Mouse (Mus musculus): ENCODE data around the gene Ptcd2. TPM values are rescaled to one million over a fixed set of nuclear protein-coding genes. Genes with fewer than 3 reads are reported as not detected.

Ptcd2 gene
- total RNA-seq, 2 experiments from 2014 or later, result 29.5 to 30.7 TPM

GRCm38 (mm10) chr13:99307930-99308359 lies 36.6 kb downstream of the Ptcd2 start:
- DNase-seq (ENCODE audit: low spot score in 2 of 2), result no peak

GRCm38 (mm10) chr13:99306164-99306563 lies 38.3 kb downstream of the Ptcd2 start:
- no peak for DNase-seq (ENCODE audit: low spot score in 2 of 2)

- no peak for DNase-seq (ENCODE audit: low spot score in 2 of 2)
Measured at GRCm38 (mm10) chr13:99305186-99305585, 39.3 kb downstream of the Ptcd2 start.

- no peak for DNase-seq (ENCODE audit: low spot score in 2 of 2)
Measured at GRCm38 (mm10) chr13:99304365-99304764, 40.1 kb downstream of the Ptcd2 start.

GRCm38 (mm10) chr13:99303846-99304245 lies 40.7 kb downstream of the Ptcd2 start:
- DNase-seq (ENCODE audit: low spot score in 2 of 2), result peak; percentile 56 to 64

GRCm38 (mm10) chr13:99299921-99300320 lies 44.6 kb downstream of the Ptcd2 start:
- peak in 1 of 2 experiments; percentile 36 for DNase-seq (ENCODE audit: low spot score in 2 of 2)

- no peak for DNase-seq (ENCODE audit: low spot score in 2 of 2)
Measured at GRCm38 (mm10) chr13:99294176-99294575, 50.3 kb downstream of the Ptcd2 start.

GRCm38 (mm10) chr13:99290766-99291165 lies 53.7 kb downstream of the Ptcd2 start:
- DNase-seq (ENCODE audit: low spot score in 2 of 2), result no peak

- DNase-seq (ENCODE audit: low spot score in 2 of 2), result no peak
Measured at GRCm38 (mm10) chr13:99287786-99288185, 56.7 kb downstream of the Ptcd2 start.

GRCm38 (mm10) chr13:99287207-99287606 lies 57.3 kb downstream of the Ptcd2 start:
- DNase-seq (ENCODE audit: low spot score in 2 of 2), result no peak

GRCm38 (mm10) chr13:99285241-99285640 lies 59.3 kb downstream of the Ptcd2 start:
- no peak for DNase-seq (ENCODE audit: low spot score in 2 of 2)

- DNase-seq (ENCODE audit: low spot score in 2 of 2), result peak; percentile 31 to 39
Measured at GRCm38 (mm10) chr13:99284400-99285160, 59.9 kb downstream of the Ptcd2 start.

- DNase-seq (ENCODE audit: low spot score in 2 of 2), result no peak
Measured at GRCm38 (mm10) chr13:99283916-99284315, 60.6 kb downstream of the Ptcd2 start.

GRCm38 (mm10) chr13:99282961-99283360 lies 61.5 kb downstream of the Ptcd2 start:
- DNase-seq (ENCODE audit: low spot score in 2 of 2), result no peak

GRCm38 (mm10) chr13:99279351-99279750 lies 65.2 kb downstream of the Ptcd2 start:
- DNase-seq (ENCODE audit: low spot score in 2 of 2), result no peak

GRCm38 (mm10) chr13:99278511-99278910 lies 66.0 kb downstream of the Ptcd2 start:
- no peak for DNase-seq (ENCODE audit: low spot score in 2 of 2)

GRCm38 (mm10) chr13:99277521-99277920 lies 67.0 kb downstream of the Ptcd2 start:
- DNase-seq (ENCODE audit: low spot score in 2 of 2), result no peak

GRCm38 (mm10) chr13:99272046-99272445 lies 72.5 kb downstream of the Ptcd2 start:
- no peak for DNase-seq (ENCODE audit: low spot score in 2 of 2)

Other genes starting within 250 kb of the Ptcd2 start
- gene Zfp366, start 159.9 kb downstream of the Ptcd2 start, total RNA-seq (2021), result 1 to 10 TPM; 3.2 to 3.3 TPM
- gene Mrps27, start 81 bp upstream of the Ptcd2 start, total RNA-seq (2021), result 10 to 100 TPM; 28.3 to 29.5 TPM
- gene Map1b, start 171.8 kb upstream of the Ptcd2 start, total RNA-seq (2021), result 100 to 1,000 TPM; 597 to 612 TPM